Mouse (Mus musculus) neural tube, embryonic 12.5 days (tissue): Measurements from ENCODE around the gene Scd4. TPM values are rescaled to one million over a fixed set of nuclear protein-coding genes. Genes with fewer than 3 reads are reported as not detected.

Source experiments
- ATAC-seq: fragments of 200-750 bp; cut with Nextera tagmentation; 2 replicates; pipeline ENCODE4 v1.8.0; 2017; ENCODE audit warnings: low read depth, mild to moderate bottlenecking, moderate TSS enrichment, moderate library complexity; ENCODE audit not compliant: low FRiP score
- H3K27ac ChIP-seq: fragments of 300-500 bp; sonication (generic); 2 replicates; pipeline ENCODE4 v1.5.1; 2016
- H3K27me3 ChIP-seq: fragments of 300-500 bp; sonication (generic); replicated peaks from 2 replicates; pipeline ENCODE4 v1.6.1; 2016; ENCODE audit warnings: mild to moderate bottlenecking
- H3K36me3 ChIP-seq: fragments of 300-500 bp; sonication (generic); 2 replicates; pipeline ENCODE4 v1.6.1; 2016; ENCODE audit warnings: mild to moderate bottlenecking
- H3K4me1 ChIP-seq: fragments of 300-500 bp; sonication (generic); 2 replicates; pipeline ENCODE4 v1.6.1; 2016
- H3K4me2 ChIP-seq: fragments of 300-500 bp; sonication (generic); replicated peaks from 2 replicates; pipeline ENCODE4 v1.6.1; 2016; ENCODE audit warnings: mild to moderate bottlenecking
- H3K4me3 ChIP-seq: fragments of 300-500 bp; sonication (generic); 2 replicates; pipeline ENCODE4 v1.5.1; 2016
- H3K9ac ChIP-seq: fragments of 300-500 bp; sonication (generic); 2 replicates; pipeline ENCODE4 v1.6.1; 2016; ENCODE audit warnings: mild to moderate bottlenecking
- H3K9me3 ChIP-seq: fragments of 300-500 bp; sonication (generic); 2 replicates; pipeline ENCODE4 v1.6.1; 2016; ENCODE audit warnings: mild to moderate bottlenecking
- WGBS: fragments of 180-500 bp; shearing (Covaris S2); methylation state at CpG from one replicate; pipeline ENCODE4 v1.1.7; 2016; 5-methylcytosine and 5-hydroxymethylcytosine counted together
- microRNA-seq: library from miRNA; unstranded; fragments of <30 nt; microRNA quantifications from one replicate; pipeline ENCODE4, GENCODE M21; 2017
- polyA plus RNA-seq: library from polyadenylated mRNA; unstranded; fragments of >200 nt; fragmentation: Nextera tagmentation; extraction: Ambion mirVana; gene quantifications from 2 replicates; pipeline ENCODE4 v1.2.1, GENCODE M21; 2016

The Scd4 gene
- polyA plus RNA-seq, 1 experiment from 2014 or later, result 0.08 TPM

DNA sequence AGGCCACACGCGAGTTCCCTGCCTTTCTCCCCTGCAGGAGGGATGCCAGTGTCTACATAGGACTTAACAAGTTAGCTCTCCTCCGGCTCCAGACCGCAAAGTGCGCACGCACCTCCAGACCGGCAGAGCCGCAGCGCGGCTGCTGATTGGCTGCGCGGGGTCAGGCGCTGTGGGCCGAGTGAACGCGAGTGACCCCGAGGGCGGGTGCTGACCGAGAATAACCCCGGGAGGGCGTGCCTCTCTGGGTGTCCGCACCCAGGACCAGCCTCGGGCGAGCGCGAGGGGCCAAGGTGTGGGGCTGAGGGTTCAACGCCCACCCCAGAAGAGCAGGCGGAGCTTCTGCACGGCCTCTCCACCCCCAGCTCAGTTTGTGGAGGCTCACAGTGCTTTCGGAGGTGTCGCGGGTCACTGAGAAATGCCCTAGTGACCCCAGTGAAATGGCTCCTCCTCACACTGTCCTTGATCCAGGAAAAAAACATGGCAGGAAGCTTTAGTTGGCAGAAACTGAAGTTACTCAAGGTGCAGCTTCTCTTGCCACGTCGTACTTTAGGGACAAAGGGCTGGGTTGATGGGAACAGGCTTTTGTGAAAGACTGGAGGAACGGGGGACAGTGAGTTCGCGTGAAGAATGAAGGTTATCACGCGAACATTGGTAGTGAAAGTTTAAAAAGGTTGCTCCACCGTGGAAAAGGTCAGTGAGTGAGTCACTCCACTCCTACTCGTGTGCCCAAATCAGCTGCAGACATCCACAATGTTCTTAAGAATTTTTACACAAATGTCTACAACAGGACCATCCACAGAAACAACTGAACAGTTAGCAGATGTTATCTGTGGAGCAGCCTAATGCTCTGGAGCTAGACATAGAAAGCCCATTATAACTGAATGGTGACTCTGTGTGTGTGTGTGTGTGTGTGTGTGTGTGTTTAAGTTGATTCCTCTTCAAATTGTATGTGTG is 55.9 kb downstream of the Scd4 start:
- Histone ChIP-seq H3K4me3 (peak overlapping the region; percentile 46), H3K4me1 (peaks cover 20% of the 10 kb centered on the region), H3K9me3 (no peaks in the 10 kb centered on the region), H3K9ac (peak overlapping the region; percentile 61), H3K36me3 (no peaks in the 10 kb centered on the region), H3K27ac (peak overlapping the region; percentile 48), H3K27me3 (no peaks in the 10 kb centered on the region), H3K4me2 (peak overlapping the region; percentile 70)
- ATAC-seq, result peak; percentile 97
- 4% methylated on average over 41 of the region's 41 CpGs for WGBS

DNA sequence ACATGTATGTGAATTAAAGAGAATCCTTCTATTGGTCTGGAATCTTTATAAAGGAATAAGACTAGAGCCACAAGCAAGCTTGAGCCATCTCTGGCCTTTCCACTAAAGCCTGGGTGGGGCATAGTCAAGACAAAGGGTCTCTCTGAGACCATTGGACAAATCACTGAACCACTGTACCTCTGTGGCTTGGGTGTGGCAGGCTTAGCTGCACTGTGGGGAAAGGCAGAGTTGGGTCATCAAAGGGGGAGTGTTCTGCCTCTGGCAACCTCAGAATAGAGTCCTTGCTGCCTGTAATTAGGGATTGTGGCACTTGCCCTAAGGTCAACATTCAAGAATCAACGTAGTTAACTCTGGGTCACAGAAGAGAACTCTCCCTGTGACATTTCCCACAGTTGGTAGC is 56.6 kb downstream of the Scd4 start:
- H3K9me3 ChIP-seq, result no peaks in the 10 kb centered on the region
- no peak for ATAC-seq
- no peak overlapping the region for H3K27ac ChIP-seq
- H3K4me1 ChIP-seq, result peaks cover 20% of the 10 kb centered on the region
- peak overlapping the region; percentile 70; the same call in 1 of the 2 replicates for H3K4me2 ChIP-seq
- H3K4me3 ChIP-seq, result no peak overlapping the region
- H3K9ac ChIP-seq, result no peak overlapping the region
- 5% methylated on average over 1 of the region's 1 CpGs for WGBS
- H3K27me3 ChIP-seq, result no peaks in the 10 kb centered on the region
- no peaks in the 10 kb centered on the region for H3K36me3 ChIP-seq

DNA sequence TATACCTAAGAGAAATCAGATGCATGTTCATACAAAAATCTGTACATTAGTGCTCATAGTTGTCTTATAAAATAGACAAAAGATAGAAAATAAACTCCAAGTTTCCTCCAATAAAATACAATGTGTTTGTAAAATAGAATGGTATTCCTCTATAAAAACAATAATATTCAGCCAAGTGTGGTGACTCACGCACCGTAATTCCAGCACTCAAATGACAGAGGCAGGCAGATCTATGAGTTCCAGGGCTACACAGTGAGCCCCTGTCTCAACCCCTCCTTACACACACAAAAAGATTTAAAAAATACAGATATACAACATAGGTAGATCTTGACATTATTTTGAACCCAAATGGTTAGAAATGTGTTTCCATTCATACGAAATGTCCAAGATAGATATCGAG is 59.0 kb downstream of the Scd4 start:
- Histone ChIP-seq H3K4me3 (no peak overlapping the region), H3K9me3 (no peaks in the 10 kb centered on the region), H3K27ac (no peak overlapping the region), H3K36me3 (peaks cover 11% of the 10 kb centered on the region; the same call in 1 of the 2 replicates), H3K27me3 (no peaks in the 10 kb centered on the region), H3K4me2 (no peak overlapping the region), H3K9ac (no peak overlapping the region), H3K4me1 (peaks cover 20% of the 10 kb centered on the region)
- 94% methylated on average over 4 of the region's 4 CpGs for WGBS
- ATAC-seq, result no peak

DNA sequence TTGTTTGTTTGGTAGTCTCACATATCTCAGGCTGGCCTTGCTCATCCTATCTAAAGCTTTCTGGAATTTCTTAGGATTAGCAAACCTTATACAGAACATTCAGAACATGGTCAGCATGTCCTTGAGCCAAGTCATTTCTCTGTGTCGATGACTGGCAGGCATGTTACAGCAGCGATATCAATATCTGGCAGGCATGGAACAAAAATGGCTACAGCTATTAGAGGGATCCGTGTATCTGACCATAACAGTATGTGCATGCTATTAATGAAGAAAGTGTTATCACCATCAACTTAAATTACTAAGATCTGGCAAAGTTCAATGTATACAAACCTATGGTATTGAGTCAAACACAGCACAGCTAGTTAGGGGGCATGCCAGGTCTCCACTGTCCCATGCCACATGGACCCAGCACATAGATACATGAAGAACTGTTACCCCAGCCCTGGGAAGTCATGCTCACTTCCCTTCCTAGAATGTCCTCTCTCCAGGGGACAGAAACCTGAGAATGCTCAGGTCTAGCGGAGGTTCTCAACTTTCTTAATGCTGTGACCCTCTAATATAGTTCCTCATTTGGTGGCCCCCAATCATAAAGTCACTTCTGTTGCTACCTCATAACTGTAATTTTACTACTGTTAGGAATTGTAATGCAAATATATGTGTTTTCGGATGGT is 59.6 kb downstream of the Scd4 start:
- H3K4me1 ChIP-seq, result peaks cover 20% of the 10 kb centered on the region
- 87% methylated on average over 5 of the region's 5 CpGs for WGBS
- H3K9ac ChIP-seq, result no peak overlapping the region
- no peaks in the 10 kb centered on the region for H3K9me3 ChIP-seq
- H3K27ac ChIP-seq, result no peak overlapping the region
- H3K36me3 ChIP-seq, result peaks cover 15% of the 10 kb centered on the region; the same call in 1 of the 2 replicates
- no peak for ATAC-seq
- H3K4me3 ChIP-seq, result no peak overlapping the region
- H3K27me3 ChIP-seq, result no peaks in the 10 kb centered on the region
- no peak overlapping the region for H3K4me2 ChIP-seq

DNA sequence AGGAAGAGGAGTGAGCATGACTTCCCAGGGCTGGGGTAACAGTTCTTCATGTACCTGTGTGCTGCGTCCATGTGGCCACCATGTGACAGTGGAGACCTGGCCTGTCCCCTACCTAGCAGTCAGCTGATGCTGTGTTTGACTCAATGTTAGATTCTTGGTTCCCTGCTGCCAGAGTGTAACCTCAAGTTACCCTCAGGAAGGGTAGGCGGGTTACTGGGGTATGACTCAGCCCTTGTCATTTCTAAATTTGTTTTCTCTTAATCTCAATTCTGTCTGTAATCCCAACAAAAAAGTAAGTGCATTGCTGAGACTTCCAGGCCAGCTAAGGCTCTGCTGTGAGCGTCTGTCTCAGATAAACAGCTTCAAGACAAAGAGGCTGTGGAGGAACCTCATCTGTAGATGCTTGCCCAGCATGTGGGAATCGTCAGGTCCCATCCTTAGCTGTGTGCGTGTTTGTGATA is 61.1 kb downstream of the Scd4 start:
- peaks cover 9% of the 10 kb centered on the region for H3K4me1 ChIP-seq
- ATAC-seq, result no peak
- 78% methylated on average over 5 of the region's 5 CpGs for WGBS

DNA sequence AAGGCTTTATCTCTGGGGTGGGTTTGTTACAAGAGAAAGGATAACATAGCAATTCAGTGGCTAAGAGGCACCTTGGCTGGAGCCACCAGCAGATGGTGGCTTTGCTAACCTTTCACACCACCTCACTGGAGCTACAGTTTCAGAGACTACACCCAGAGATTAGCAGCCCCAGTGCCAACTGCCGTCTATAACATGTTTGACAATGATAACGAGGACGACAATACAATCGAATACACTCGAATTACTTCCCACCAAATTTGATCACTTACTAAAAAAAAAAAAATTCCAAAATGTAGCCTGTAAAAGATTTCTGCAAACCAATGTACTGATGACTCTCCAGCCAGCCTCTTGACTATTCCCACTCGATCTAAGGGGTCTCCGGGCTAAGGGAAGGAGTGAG is 62.1 kb downstream of the Scd4 start:
- H3K27ac ChIP-seq, result no peak overlapping the region
- 92% methylated on average over 7 of the region's 7 CpGs for WGBS
- no peaks in the 10 kb centered on the region for H3K27me3 ChIP-seq
- no peak overlapping the region for H3K4me3 ChIP-seq
- H3K36me3 ChIP-seq, result peaks cover 30% of the 10 kb centered on the region
- H3K9me3 ChIP-seq, result no peaks in the 10 kb centered on the region
- ATAC-seq, result no peak
- no peaks in the 10 kb centered on the region for H3K4me1 ChIP-seq
- H3K4me2 ChIP-seq, result no peak overlapping the region
- no peak overlapping the region for H3K9ac ChIP-seq

More for the DNA sequence above, 61.1 kb downstream of the Scd4 start:
- no peak overlapping the region for H3K4me3 ChIP-seq
- no peak overlapping the region for H3K4me2 ChIP-seq
- no peak overlapping the region for H3K27ac ChIP-seq
- H3K27me3 ChIP-seq, result no peaks in the 10 kb centered on the region
- H3K9me3 ChIP-seq, result no peaks in the 10 kb centered on the region
- peaks cover 20% of the 10 kb centered on the region; the same call in 1 of the 2 replicates for H3K36me3 ChIP-seq
- no peak overlapping the region for H3K9ac ChIP-seq

Small RNAs within 50 kb of the gene (microRNA-seq; reads per million reads assigned to microRNA genes)
- gene Mir5114, result not detected

Other genes with a start within 250 kb of the Scd4 start
- 60.8 and 69.1 TPM in 2 replicates for gene Chuk, start 225.6 kb upstream of the Scd4 start, polyA plus RNA-seq
- gene Cwf19l1, start 197.2 kb upstream of the Scd4 start, polyA plus RNA-seq, result 33.8 and 35.8 TPM in 2 replicates
- 136 and 138 TPM in 2 replicates for gene Bloc1s2, start 186.6 kb upstream of the Scd4 start, polyA plus RNA-seq
- gene Pkd2l1, start 140.7 kb upstream of the Scd4 start, polyA plus RNA-seq, result 1.8 and 1.9 TPM in 2 replicates
- gene Scd3, start 129.8 kb upstream of the Scd4 start, polyA plus RNA-seq, result 1.3 and 1.6 TPM in 2 replicates
- gene Scd2, start 39.4 kb upstream of the Scd4 start, polyA plus RNA-seq, result 353 and 371 TPM in 2 replicates
- 8.0 and 8.8 TPM in 2 replicates for gene Scd1, start 74.8 kb downstream of the Scd4 start, polyA plus RNA-seq
- 1.5 and 1.9 TPM in 2 replicates for gene Wnt8b, start 160.4 kb downstream of the Scd4 start, polyA plus RNA-seq
- gene Sec31b, start 212.8 kb downstream of the Scd4 start, polyA plus RNA-seq, result 0.40 and 0.43 TPM in 2 replicates
- gene Gm20538, start 219.7 kb downstream of the Scd4 start, polyA plus RNA-seq, result not detected in 2 replicates
- gene Ndufb8, start 222.3 kb downstream of the Scd4 start, polyA plus RNA-seq, result 546 TPM in 2 replicates
- gene Hif1an, start 229.8 kb downstream of the Scd4 start, polyA plus RNA-seq, result 36.2 and 38.0 TPM in 2 replicates